In genomic region chr6:34399606-34400220, GRCm38 (mm10) we compare ENCODE assay signal across 22 mouse cellular contexts. TPM values are rescaled to one million over a fixed set of nuclear protein-coding genes. Genes with fewer than 3 reads are reported as not detected.
DNase-seq lines count a peak whose midpoint lies in the region; TF ChIP-seq lines count a peak whose summit lies in the region.
"Had no signal": no experiment of that assay in that cellular context is flagged by ENCODE, and none has a peak within 500 bp of the region (broad histone marks: within the 10 kb centered on the region; RNA-seq: fewer than 3 reads in every experiment).

No protein-coding gene starts in this region.

- no peak for TF ChIP-seq CTCF in gastrocnemius, adult 2 months (IDR thresholded peaks at IDR 0.05)
- TF ChIP-seq CTCF in layer of hippocampus, adult 2 months (conservative IDR thresholded peaks at IDR 0.05): no peak

- in situ Hi-C loops in ES-E14 (cut with MboI; ENCODE audit: low sequenced_read_pairs in 2 of 2, unreplicated experiment in 2 of 2): no loop called here

- no peaks in the 10 kb centered on the region for H3K9me3 ChIP-seq in ES-E14 (ENCODE audit: control insufficient read depth, insufficient read depth, low read depth, low read length)
- H3K9me3 ChIP-seq: embryonic facial prominence, embryonic 10.5 days; forebrain, embryonic 13.5 days; heart, embryonic 10.5 days; heart, embryonic 15.5 days; intestine, embryonic 15.5 days had no signal

- H3K4me1 ChIP-seq in ES-E14 (ENCODE audit: control insufficient read depth in 2 of 2, insufficient read depth in 2 of 2, low read length in 2 of 2, poor library complexity in 1 of 2): peaks cover 3% of the 10 kb centered on the region in 2 experiments
- H3K4me1 ChIP-seq: embryonic facial prominence, embryonic 10.5 days; forebrain, embryonic 13.5 days; heart, embryonic 10.5 days; heart, embryonic 15.5 days; intestine, embryonic 15.5 days had no signal

- H3K27ac ChIP-seq in gastrocnemius, adult 2 months: no peak overlapping the region
- H3K27ac ChIP-seq in ES-E14 (ENCODE audit: insufficient read depth, low read depth, low read length, poor library complexity, severe bottlenecking): 0 out of 2 replicates have a peak overlapping the region, but pooled peaks have one; percentile 37
- H3K27ac ChIP-seq in layer of hippocampus, adult 2 months: no peak overlapping the region
- H3K27ac ChIP-seq: embryonic facial prominence, embryonic 10.5 days; forebrain, embryonic 13.5 days; heart, embryonic 10.5 days; heart, embryonic 15.5 days; hindbrain, embryonic 14.5 days; intestine, embryonic 15.5 days had no signal

- DNase-seq in gastrocnemius, adult 2 months: peak; percentile 16
- DNase-seq in gastrocnemius, postnatal 36 days: no peak
- DNase-seq in ES-E14 (ENCODE audit: low read depth, low spot score) (no peak), R1 (ENCODE audit: low read depth, low spot score) (peak; percentile 83)
- no peak for DNase-seq in urinary bladder, postnatal 4 days (ENCODE audit: low spot score in 2 of 2)
- no peak for DNase-seq in layer of hippocampus, postnatal 36 days
- DNase-seq in layer of hippocampus, adult 2 months (ENCODE audit: low spot score in 2 of 2): no peak
- DNase-seq: adrenal gland, postnatal 14 days; cerebellum, adult 2 months; cerebellum, postnatal 10 days; forebrain, postnatal 0 days; gastrocnemius, postnatal 25 days; heart, adult 18-20 months; heart, postnatal 14 days had no signal

- H3K4me3 ChIP-seq in gastrocnemius, adult 2 months: no peak overlapping the region
- no peak overlapping the region for H3K4me3 ChIP-seq in ES-E14 (ENCODE audit: insufficient read depth in 1 of 2, low read depth in 1 of 2, low read length in 2 of 2, poor library complexity in 1 of 2, severe bottlenecking in 1 of 2)
- no peak overlapping the region for H3K4me3 ChIP-seq in layer of hippocampus, adult 2 months
- H3K4me3 ChIP-seq: embryonic facial prominence, embryonic 10.5 days; forebrain, embryonic 13.5 days; heart, embryonic 10.5 days; heart, embryonic 15.5 days; intestine, embryonic 15.5 days had no signal

- H3K9ac ChIP-seq in ES-E14 (ENCODE audit: insufficient read depth, low read depth, low read length, poor library complexity, severe bottlenecking): no peak overlapping the region
- H3K9ac ChIP-seq: forebrain, embryonic 13.5 days; forebrain, postnatal 0 days; heart, embryonic 15.5 days; hindbrain, embryonic 14.5 days; intestine, embryonic 15.5 days had no signal

- intact Hi-C loops in gastrocnemius, adult 2 months (cut with DNase I): no loop called here
- intact Hi-C loops in gastrocnemius, postnatal 36 days (cut with DNase I): loop anchor here (10.0 kb wide), 1 partner anchor 45 kb away; no protein-coding TSS in a partner anchor

- H3K36me3 ChIP-seq in ES-E14 (ENCODE audit: control insufficient read depth, insufficient read depth, low read length, poor library complexity, severe bottlenecking): peaks cover 7% of the 10 kb centered on the region; the same call in 1 of the 2 replicates
- H3K36me3 ChIP-seq: intestine, embryonic 15.5 days had no signal

TF ChIP-seq in ES-E14, 5 proteins besides CTCF, POLR2A, EP300 and RAD21:
- TF ChIP-seq ZNF384 (IDR thresholded peaks at IDR 0.05; ENCODE audit: low read depth, low read length) (no peak), CHD2 (IDR thresholded peaks at IDR 0.05; ENCODE audit: low read depth, low read length) (no peak), HCFC1 (IDR thresholded peaks at IDR 0.05; ENCODE audit: borderline replicate concordance, insufficient read depth, low read length) (no peak), ZC3H11A (IDR thresholded peaks at IDR 0.05; ENCODE audit: borderline replicate concordance, low read depth, low read length) (0 out of 2 replicates have a peak, but pooled peaks have one; percentile 19), MAFK (IDR thresholded peaks at IDR 0.05; ENCODE audit: insufficient read depth, low read depth, low read length) (peak; percentile 91)

RNA-seq across cellular contexts. Expression of gene Akr1b7, which starts 12.4 kb away (rescaled TPM):
- total RNA-seq in gastrocnemius, adult 2 months (2021): not detected
- total RNA-seq in gastrocnemius, postnatal 36 days (2021): not detected
- total RNA-seq in ES-E14 (2012; rRNA removed): 0.53 TPM in 1 of 2 replicates, not detected in the other
- not detected for total RNA-seq in layer of hippocampus, postnatal 36 days (2021)
- not detected for total RNA-seq in layer of hippocampus, adult 2 months (2021)
- total RNA-seq: forebrain, postnatal 0 days; gastrocnemius, adult 18-20 months; gastrocnemius, postnatal 25 days; heart, adult 18-20 months; heart, postnatal 14 days; hematopoietic stem cell, adult 5-6 weeks had no signal

RNA-seq across cellular contexts. Expression of gene Akr1b10, which starts 15.7 kb away (rescaled TPM):
- total RNA-seq in gastrocnemius, adult 2 months (2021): 10 to 100 TPM; 48.5 to 62.6 TPM
- total RNA-seq in gastrocnemius, postnatal 36 days (2021): 10 to 100 TPM; 52.6 to 56.5 TPM
- total RNA-seq in ES-E14 (2012; rRNA removed): 16.2 and 22.1 TPM in 2 replicates
- total RNA-seq in layer of hippocampus, postnatal 36 days (2021): 10 to 100 TPM; 24.8 to 25.1 TPM
- total RNA-seq in layer of hippocampus, adult 2 months (2021): 10 to 100 TPM; 26.7 to 26.9 TPM

RNA-seq across cellular contexts. Expression of gene Akr1b8, which starts 45.8 kb away (rescaled TPM):
- total RNA-seq in gastrocnemius, adult 2 months (2021): 1 to 10 TPM; 1.7 to 1.9 TPM
- 1 to 10 TPM; 1.7 to 2.2 TPM for total RNA-seq in gastrocnemius, postnatal 36 days (2021)
- total RNA-seq in ES-E14 (2012; rRNA removed): 12.3 and 25.1 TPM in 2 replicates
- under 1 TPM; 0.42 to 0.56 TPM for total RNA-seq in layer of hippocampus, postnatal 36 days (2021)
- under 1 TPM; 0.44 to 0.82 TPM for total RNA-seq in layer of hippocampus, adult 2 months (2021)
- total RNA-seq: hematopoietic stem cell, adult 5-6 weeks had no signal

Comparison
In these comparisons a context has a peak if more than half of its experiments do, and no peak if none do; other contexts are left out.
1. DNase-seq: peak in gastrocnemius, adult 2 months (single experiment) and R1 (single experiment); none in gastrocnemius, postnatal 36 days (0 of 2), ES-E14 (single experiment), urinary bladder, postnatal 4 days (0 of 2), layer of hippocampus, postnatal 36 days (0 of 2) and layer of hippocampus, adult 2 months (0 of 2).